Mouse (Mus musculus) bone marrow, adult 2 months (tissue): ENCODE data around the gene Lrch1.

Source experiments
- CTCF ChIP-seq: fragments of 200-500 bp; IDR thresholded peaks from 2 replicates; pipeline ENCODE4 v1.5.1; 2011; ENCODE audit warnings: low read length, control low read depth; ENCODE audit not compliant: control insufficient read depth, insufficient read depth
- POLR2A ChIP-seq: fragments of 200-500 bp; IDR thresholded peaks from 2 replicates; pipeline ENCODE4 v1.6.1; 2011; ENCODE audit warnings: low read depth, mild to moderate bottlenecking, control low read depth, low read length, borderline replicate concordance; ENCODE audit not compliant: control insufficient read depth

- TF ChIP-seq CTCF (no peak), POLR2A (no peak)
These were observed 21.6 kb downstream of the Lrch1 start for GRCm38 (mm10) chr14:74925951-74926517.
